Mouse (Mus musculus): Measurements from ENCODE around the gene Slc16a14.
"Not testable (repeated sequence)": the region's sequence is repeated elsewhere in the genome, so short reads cannot be mapped to it uniquely, and the experiment has no call there.

The Slc16a14 gene

GRCm38 (mm10) chr1:84934503-84935333 lies at the start of gene Slc16a14:
Gene Slc16a14 (minus strand): TSS chr1:84935134.
- peak; percentile 64 to 66 for DNase-seq

- DNase-seq, result not testable (repeated sequence)
Measured at GRCm38 (mm10) chr1:84961779-84962178, 26.8 kb upstream of the Slc16a14 start.

GRCm38 (mm10) chr1:84957713-84958112 lies 22.8 kb upstream of the Slc16a14 start:
- DNase-seq, result not testable (repeated sequence)

GRCm38 (mm10) chr1:84956771-84957170 lies 21.8 kb upstream of the Slc16a14 start:
- DNase-seq, result not testable (repeated sequence)

GRCm38 (mm10) chr1:84952456-84953181 lies 17.7 kb upstream of the Slc16a14 start:
- DNase-seq, result peak; percentile 54 to 66

- no peak for DNase-seq
Measured at GRCm38 (mm10) chr1:84951566-84951965, 16.6 kb upstream of the Slc16a14 start.

- peak; percentile 63 to 90 for DNase-seq
Measured at GRCm38 (mm10) chr1:84947390-84947789, 12.5 kb upstream of the Slc16a14 start.

- peak; percentile 55 to 76 for DNase-seq
Measured at GRCm38 (mm10) chr1:84945950-84946349, 11.0 kb upstream of the Slc16a14 start.

GRCm38 (mm10) chr1:84943549-84943948 lies 8.6 kb upstream of the Slc16a14 start:
- no peak for DNase-seq

GRCm38 (mm10) chr1:84942666-84943065 lies 7.7 kb upstream of the Slc16a14 start:
- DNase-seq, result no peak

- no peak for DNase-seq
Measured at GRCm38 (mm10) chr1:84940322-84940721, 5.4 kb upstream of the Slc16a14 start.

GRCm38 (mm10) chr1:84939466-84939865 lies 4.5 kb upstream of the Slc16a14 start:
- no peak for DNase-seq

- DNase-seq, result no peak
Measured at GRCm38 (mm10) chr1:84936716-84937510, 2.0 kb upstream of the Slc16a14 start.

- DNase-seq, result peak; percentile 82 to 84
Measured at GRCm38 (mm10) chr1:84935668-84936067, 734 bp upstream of the Slc16a14 start.

- DNase-seq, result no peak
Measured at GRCm38 (mm10) chr1:84934151-84934502, 807 bp downstream of the Slc16a14 start.

- peak; percentile 90 to 95 for DNase-seq
Measured at GRCm38 (mm10) chr1:84933472-84934150, 1.3 kb downstream of the Slc16a14 start.

GRCm38 (mm10) chr1:84925599-84925998 lies 9.3 kb downstream of the Slc16a14 start:
- no peak for DNase-seq

GRCm38 (mm10) chr1:84924134-84924533 lies 10.8 kb downstream of the Slc16a14 start:
- no peak for DNase-seq

- DNase-seq, result no peak
Measured at GRCm38 (mm10) chr1:84923432-84923831, 11.5 kb downstream of the Slc16a14 start.

- no peak for DNase-seq
Measured at GRCm38 (mm10) chr1:84918865-84919264, 16.1 kb downstream of the Slc16a14 start.

GRCm38 (mm10) chr1:84915010-84915409 lies 19.9 kb downstream of the Slc16a14 start:
- no peak for DNase-seq

- DNase-seq, result no peak
Measured at GRCm38 (mm10) chr1:84912571-84912970, 22.4 kb downstream of the Slc16a14 start.

Data from kidney, postnatal 36 days (tissue).